Mouse (Mus musculus): Measurements from ENCODE around the gene Gm21454. TPM values are rescaled to one million over a fixed set of nuclear protein-coding genes. Genes with fewer than 3 reads are reported as not detected.
"Not testable (repeated sequence)": the region's sequence is repeated elsewhere in the genome, so short reads cannot be mapped to it uniquely, and the experiment has no call there.

Gm21454 gene
- polyA plus RNA-seq (2015; fragmentation: Nextera tagmentation; extraction: Ambion mirVana) = not detected in 2 replicates

- H3K27me3 ChIP-seq; H3K4me3 ChIP-seq (replicated peaks); H3K9me3 ChIP-seq (replicated peaks); H3K4me1 ChIP-seq (replicated peaks); H3K27ac ChIP-seq; ATAC-seq (ENCODE audit: low read depth); H3K9ac ChIP-seq; H3K4me2 ChIP-seq; DNase-seq; H3K36me3 ChIP-seq: not testable (repeated sequence)
Observed at GRCm38 (mm10) chrY:13252091-13252490, at the start of gene Gm21454, which contains the start of gene Gm21440. Gm21454 (plus strand) TSS chrY:13252442. Gm21440 (plus strand) TSS chrY:13252391.

GRCm38 (mm10) chrY:13223828-13224227 is 28.4 kb upstream of the Gm21454 start, which contains the start of gene Gm21828:
Gm21828 (minus strand) TSS chrY:13223928.
- H3K4me3 ChIP-seq (replicated peaks); DNase-seq; H3K27ac ChIP-seq; H3K9me3 ChIP-seq (replicated peaks); H3K4me2 ChIP-seq; ATAC-seq (ENCODE audit: low read depth); H3K36me3 ChIP-seq; H3K27me3 ChIP-seq; H3K4me1 ChIP-seq (replicated peaks); H3K9ac ChIP-seq: not testable (repeated sequence)
- WGBS (ENCODE audit: insufficient replicate concordance) = no CpG with 5 or more reads among the region's 3 CpGs

- H3K27ac ChIP-seq; H3K9ac ChIP-seq; H3K4me2 ChIP-seq; DNase-seq; H3K9me3 ChIP-seq (replicated peaks); ATAC-seq (ENCODE audit: low read depth); H3K27me3 ChIP-seq; H3K4me1 ChIP-seq (replicated peaks); H3K36me3 ChIP-seq; H3K4me3 ChIP-seq (replicated peaks): not testable (repeated sequence)
- WGBS (ENCODE audit: insufficient replicate concordance) = no CpG with 5 or more reads among the region's 3 CpGs
Observed at GRCm38 (mm10) chrY:13348963-13349362, 96.7 kb downstream of the Gm21454 start, which contains the start of gene Gm21725. Gm21725 (minus strand) TSS chrY:13349063.

Other genes starting within 250 kb of the Gm21454 start
- not detected in 2 replicates for gene Gm20807, start 209.6 kb upstream of the Gm21454 start, polyA plus RNA-seq (2015; fragmentation: Nextera tagmentation; extraction: Ambion mirVana)
- not detected in 2 replicates for gene Gm21891, start 119.0 kb upstream of the Gm21454 start, polyA plus RNA-seq (2015; fragmentation: Nextera tagmentation; extraction: Ambion mirVana)
- not detected in 2 replicates for gene Gm21425, start 90.5 kb upstream of the Gm21454 start, polyA plus RNA-seq (2015; fragmentation: Nextera tagmentation; extraction: Ambion mirVana)
- not detected in 2 replicates for gene Gm21828, start 28.5 kb upstream of the Gm21454 start, polyA plus RNA-seq (2015; fragmentation: Nextera tagmentation; extraction: Ambion mirVana)
- not detected in 2 replicates for gene Gm21440, start 51 bp upstream of the Gm21454 start, polyA plus RNA-seq (2015; fragmentation: Nextera tagmentation; extraction: Ambion mirVana)
- not detected in 2 replicates for gene Gm21725, start 96.6 kb downstream of the Gm21454 start, polyA plus RNA-seq (2015; fragmentation: Nextera tagmentation; extraction: Ambion mirVana)
- not detected in 2 replicates for gene Gm21866, start 213.1 kb downstream of the Gm21454 start, polyA plus RNA-seq (2015; fragmentation: Nextera tagmentation; extraction: Ambion mirVana)
- gene Gm20773, start 241.6 kb downstream of the Gm21454 start, polyA plus RNA-seq (2015; fragmentation: Nextera tagmentation; extraction: Ambion mirVana) = not detected in 2 replicates